Mouse (Mus musculus): ENCODE data around the gene Pip5k1a. TPM values are rescaled to one million over a fixed set of nuclear protein-coding genes. Genes with fewer than 3 reads are reported as not detected.

Pip5k1a gene
- polyA plus RNA-seq, 1 experiment, result 24.3 TPM

DNA sequence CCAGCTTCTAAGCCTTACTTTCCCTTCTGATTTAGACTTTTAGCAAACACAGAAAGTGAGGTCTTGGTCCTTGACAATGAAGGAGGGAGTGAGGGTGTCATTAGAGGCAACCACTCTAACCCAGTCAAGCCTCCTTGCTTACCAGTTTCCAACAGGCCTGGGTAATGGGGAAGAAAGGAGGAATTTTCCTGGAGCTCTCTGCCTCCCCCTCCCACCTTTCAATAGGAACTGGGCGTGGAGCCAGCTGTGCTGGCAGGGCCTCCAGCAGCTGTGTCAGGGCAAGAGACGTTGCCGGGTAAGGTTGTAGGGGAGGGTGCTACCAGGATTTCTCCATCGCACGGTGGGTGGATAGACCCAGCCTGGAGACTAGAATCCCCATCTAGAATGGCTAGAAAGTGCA lies 18.2 kb upstream of the Pip5k1a start:
- no peak for TF ChIP-seq GATA1 (IDR thresholded peaks at IDR 0.05; ENCODE audit: low read length)

- no peak for TF ChIP-seq GATA1 (IDR thresholded peaks at IDR 0.05; ENCODE audit: low read length)
Measured at GRCm38 (mm10) chr3:95124246-95124645, 17.5 kb upstream of the Pip5k1a start, which contains the start of gene Tmod4. Tmod4 (plus strand) TSS chr3:95124476.

DNA sequence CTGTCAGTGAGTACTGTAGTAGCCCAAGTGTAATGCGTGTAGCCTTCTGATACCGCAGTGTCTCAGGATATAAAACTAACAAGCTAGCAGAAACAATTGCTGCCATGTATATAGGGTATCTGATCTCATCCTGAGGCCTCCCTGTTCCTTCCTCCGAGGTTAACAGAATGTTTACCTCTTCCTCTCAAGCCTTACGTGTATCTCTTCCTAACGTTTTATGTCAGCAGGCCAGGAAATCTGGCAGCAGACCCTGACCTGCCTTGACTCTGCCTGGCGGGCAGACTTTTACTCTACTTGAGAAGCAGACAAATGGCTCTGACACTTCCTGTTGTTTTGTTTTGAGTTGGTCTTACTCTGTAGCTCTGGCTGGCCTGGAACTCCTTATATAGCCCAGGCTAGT lies 14.8 kb upstream of the Pip5k1a start:
- TF ChIP-seq GATA1 (IDR thresholded peaks at IDR 0.05; ENCODE audit: low read length), result no peak

- no peak for TF ChIP-seq GATA1 (IDR thresholded peaks at IDR 0.05; ENCODE audit: low read length)
Measured at GRCm38 (mm10) chr3:95117751-95118150, 11.0 kb upstream of the Pip5k1a start.

- TF ChIP-seq GATA1 (IDR thresholded peaks at IDR 0.05; ENCODE audit: low read length), result no peak
Measured at GRCm38 (mm10) chr3:95112760-95113159, 6.0 kb upstream of the Pip5k1a start.

DNA sequence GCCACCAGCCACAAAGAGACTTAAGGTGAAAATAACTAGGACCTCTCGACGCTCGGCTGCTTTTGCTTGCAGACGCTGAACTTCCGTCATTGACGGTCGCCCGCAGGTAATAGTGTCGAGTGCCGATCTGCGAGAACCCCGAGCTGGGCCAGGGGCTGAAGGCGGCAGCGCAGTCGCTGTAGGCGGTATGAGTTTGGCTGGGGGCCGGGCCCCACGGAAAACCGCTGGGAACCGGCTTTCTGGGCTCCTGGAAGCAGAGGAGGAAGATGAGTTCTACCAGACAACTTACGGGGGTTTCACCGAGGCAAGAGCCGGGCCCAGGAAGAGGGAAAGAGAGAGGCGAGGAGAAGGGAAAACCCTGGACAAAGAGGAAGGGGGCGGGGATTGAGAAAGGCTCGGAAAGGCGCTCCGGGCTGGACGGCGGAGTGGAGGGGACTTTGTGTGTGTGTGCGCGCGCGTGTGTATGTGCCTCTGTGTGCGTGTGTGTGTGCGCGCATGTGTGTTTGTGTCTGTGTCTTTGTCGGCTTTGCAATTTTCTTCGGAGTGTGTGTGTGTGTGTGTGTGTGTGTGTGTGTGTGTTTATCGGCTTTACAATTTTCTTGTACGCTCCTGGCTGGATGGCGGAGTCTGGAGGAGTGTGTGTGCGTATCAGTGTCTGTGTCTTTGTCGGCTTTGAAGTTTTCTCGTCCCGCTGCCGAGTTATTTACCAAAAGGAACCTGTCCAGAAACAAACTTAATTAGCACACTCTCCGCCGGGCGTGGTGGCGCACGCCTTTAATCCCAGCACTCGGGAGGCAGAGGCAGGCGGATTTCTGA lies 4.4 kb upstream of the Pip5k1a start, which contains the start of gene Vps72:
Gene Vps72, plus strand, starts transcription at position 112 of the 816 bp plus-strand sequence.
- no peak for TF ChIP-seq GATA1 (IDR thresholded peaks at IDR 0.05; ENCODE audit: low read length)

- TF ChIP-seq GATA1 (IDR thresholded peaks at IDR 0.05; ENCODE audit: low read length), result no peak
Measured at GRCm38 (mm10) chr3:95107898-95108297, 1.2 kb upstream of the Pip5k1a start.

GRCm38 (mm10) chr3:95105586-95106337 lies 968 bp downstream of the Pip5k1a start:
- no peak for TF ChIP-seq GATA1 (IDR thresholded peaks at IDR 0.05; ENCODE audit: low read length)

DNA sequence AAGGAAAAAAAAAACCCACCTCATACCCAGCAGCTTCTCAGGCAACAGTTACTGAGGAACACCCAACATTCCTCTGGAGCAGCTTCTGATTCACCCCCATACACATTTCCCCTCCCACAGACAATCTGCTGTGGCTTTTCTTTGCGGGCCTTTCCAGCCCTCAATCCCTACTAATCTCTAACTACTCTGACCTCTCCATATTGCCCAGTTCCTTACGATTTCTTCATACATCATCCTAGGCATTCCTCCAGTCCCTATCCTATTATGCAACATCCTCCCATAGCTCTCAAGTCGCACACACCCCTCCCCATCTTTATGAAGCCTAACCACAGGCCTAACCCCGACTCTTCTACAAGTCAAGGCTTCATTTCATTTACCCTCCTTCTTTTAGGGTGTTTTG lies 1.6 kb downstream of the Pip5k1a start:
- TF ChIP-seq GATA1 (IDR thresholded peaks at IDR 0.05; ENCODE audit: low read length), result no peak

DNA sequence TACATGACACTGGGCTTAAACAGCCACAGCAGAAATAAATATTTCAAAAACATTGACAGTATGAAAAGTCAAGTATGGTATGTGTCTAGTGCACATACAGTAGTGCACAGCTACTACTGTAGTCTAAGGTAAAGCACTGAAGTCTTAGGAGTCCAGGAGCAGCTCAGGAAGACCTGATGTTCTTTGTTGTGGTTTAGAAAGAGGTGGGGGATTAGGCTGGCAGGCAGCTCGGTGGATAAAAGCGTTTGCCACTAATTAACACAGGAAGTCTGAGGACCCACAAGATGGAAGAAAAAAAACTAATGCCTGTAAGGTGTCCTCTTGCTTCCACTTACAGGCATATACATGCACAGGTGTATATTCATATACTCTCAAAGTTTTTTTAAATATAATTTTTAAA lies 5.9 kb downstream of the Pip5k1a start:
- TF ChIP-seq GATA1 (IDR thresholded peaks at IDR 0.05; ENCODE audit: low read length), result no peak

GRCm38 (mm10) chr3:95088071-95088470 lies 18.7 kb downstream of the Pip5k1a start:
- no peak for TF ChIP-seq GATA1 (IDR thresholded peaks at IDR 0.05; ENCODE audit: low read length)

DNA sequence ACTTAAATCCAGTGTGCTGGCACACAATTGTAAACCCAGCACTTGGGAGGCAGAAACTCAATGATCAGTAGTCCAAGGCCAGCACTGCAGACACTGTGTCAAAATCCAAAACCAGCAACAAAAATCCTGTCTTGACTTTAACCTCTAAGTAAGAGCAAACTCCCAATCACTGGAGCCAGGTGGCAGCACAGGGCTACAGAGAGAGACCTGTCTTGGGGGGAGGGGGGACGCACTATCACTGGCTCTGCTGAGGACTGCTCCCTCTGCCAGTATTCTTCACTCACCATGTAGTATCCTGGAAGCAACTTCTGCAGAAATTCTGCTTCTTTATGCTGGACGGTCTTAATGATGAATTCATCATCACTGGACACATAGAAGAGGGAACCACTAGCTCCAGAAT lies 35.1 kb downstream of the Pip5k1a start:
- no peak for TF ChIP-seq GATA1 (IDR thresholded peaks at IDR 0.05; ENCODE audit: low read length)

GRCm38 (mm10) chr3:95066570-95066969 lies 40.2 kb downstream of the Pip5k1a start:
- no peak for TF ChIP-seq GATA1 (IDR thresholded peaks at IDR 0.05; ENCODE audit: low read length)

- TF ChIP-seq GATA1 (IDR thresholded peaks at IDR 0.05; ENCODE audit: low read length), result no peak
Measured at GRCm38 (mm10) chr3:95066095-95066494, 40.6 kb downstream of the Pip5k1a start.

DNA sequence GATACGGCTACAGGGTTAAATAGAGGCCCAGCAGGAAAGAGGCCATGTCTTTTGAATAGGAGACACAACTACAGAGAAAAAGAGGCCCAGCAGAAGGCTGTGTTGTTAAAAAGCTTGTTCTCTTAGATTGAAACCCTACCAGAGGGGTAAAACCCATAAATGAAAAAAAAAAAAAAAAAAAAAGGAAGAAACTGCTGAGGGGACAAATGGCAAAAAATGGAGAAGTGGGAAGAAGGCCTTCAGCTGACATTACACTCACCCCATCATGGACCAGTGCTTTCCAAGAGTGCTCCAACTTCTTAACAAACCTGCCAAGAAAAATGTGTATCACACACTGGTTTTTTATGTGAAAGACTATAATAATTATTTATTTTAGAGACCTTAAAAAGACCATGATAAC lies 41.2 kb downstream of the Pip5k1a start:
- no peak for TF ChIP-seq GATA1 (IDR thresholded peaks at IDR 0.05; ENCODE audit: low read length)

- no peak for TF ChIP-seq GATA1 (IDR thresholded peaks at IDR 0.05; ENCODE audit: low read length)
Measured at GRCm38 (mm10) chr3:95063741-95064140, 43.0 kb downstream of the Pip5k1a start.

DNA sequence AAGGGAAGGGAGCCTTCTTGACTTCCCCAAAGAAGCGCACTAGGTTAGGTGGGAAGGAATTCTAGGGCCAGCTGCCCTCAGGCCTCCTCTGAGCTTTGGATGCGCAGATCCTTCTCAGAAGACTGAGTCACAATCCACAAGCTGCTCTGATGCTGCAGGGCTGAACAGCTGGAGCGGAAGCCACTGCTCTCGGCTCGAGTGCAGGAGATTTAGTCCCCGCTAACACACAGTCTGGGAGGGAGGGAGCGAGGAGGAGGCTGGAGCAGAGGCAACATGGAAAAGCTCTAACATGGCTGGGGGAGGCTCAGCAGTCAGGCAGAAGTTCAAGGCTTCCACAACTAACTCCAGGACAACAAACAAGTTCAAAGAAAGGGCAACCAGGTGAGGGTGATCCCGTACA lies 48.7 kb downstream of the Pip5k1a start:
- no peak for TF ChIP-seq GATA1 (IDR thresholded peaks at IDR 0.05; ENCODE audit: low read length)

Measured in G1E-ER4 (cell line).